Comparison of ENCODE assay signal across 8 mouse cellular contexts in the genomic region with DNA sequence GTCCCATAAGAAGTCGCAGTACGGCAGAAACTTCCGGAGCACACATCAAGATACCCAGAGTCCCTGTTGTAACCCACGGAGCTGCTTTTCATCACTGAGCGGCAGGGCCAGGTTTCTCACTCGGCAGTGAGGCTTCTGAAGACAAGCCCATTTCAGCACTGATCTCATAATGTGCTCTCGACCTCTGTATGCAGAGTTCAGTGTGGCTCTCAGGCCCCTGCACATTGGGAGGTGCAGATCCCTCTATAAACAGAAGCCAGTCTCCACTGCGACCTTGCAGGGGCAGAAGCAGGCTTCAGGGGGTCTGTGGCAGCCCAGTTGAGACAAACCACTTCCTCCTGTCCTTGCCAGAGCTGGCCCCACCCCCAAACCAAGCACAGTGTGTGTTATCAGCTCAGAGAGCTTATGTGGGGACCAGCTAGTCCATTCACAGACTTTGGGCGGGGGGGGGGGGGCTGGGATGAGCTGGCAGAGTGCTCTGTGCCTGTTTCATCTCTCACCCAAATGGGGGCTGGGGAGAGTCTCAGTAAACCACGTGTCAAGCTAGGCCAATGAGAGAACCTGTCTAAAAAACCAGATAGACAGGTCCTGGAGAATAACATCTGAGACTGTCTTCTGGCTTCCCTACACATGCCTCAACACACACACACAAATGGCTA. TPM values are rescaled to one million over a fixed set of nuclear protein-coding genes. Genes with fewer than 3 reads are reported as not detected.
DNase-seq lines count a peak whose midpoint lies in the region; ATAC-seq and TF ChIP-seq lines count a peak whose summit lies in the region.

No protein-coding gene starts in this region.

- WGBS in cerebellum, adult 2 months: 52% methylated on average over 10 of the region's 10 CpGs
- WGBS in small intestine, adult 2 months: 10% methylated on average over 10 of the region's 10 CpGs

- TF ChIP-seq POLR2A in cerebellum, adult 2 months (IDR thresholded peaks at IDR 0.05; ENCODE audit: borderline replicate concordance, insufficient read depth, low read length): no peak
- TF ChIP-seq POLR2A in small intestine, adult 2 months (IDR thresholded peaks at IDR 0.05; ENCODE audit: low read depth, low read length): no peak

- DNase-seq in cerebellum, adult 2 months: no peak
- peak; percentile 59 for DNase-seq in testis, postnatal 10 days (ENCODE audit: low spot score)
- no peak for DNase-seq in testis, postnatal 14 days (ENCODE audit: low spot score)
- peak; percentile 42 to 56 for DNase-seq in heart, postnatal 10 days
- DNase-seq in lung, adult 18-20 months: peak; percentile 54 to 60
- no peak for DNase-seq in frontal cortex, postnatal 36 days (ENCODE audit: low spot score in 2 of 2)

- H3K36me3 ChIP-seq in small intestine, adult 2 months (ENCODE audit: control insufficient read depth, insufficient read depth, low read length): no peaks in the 10 kb centered on the region

- H3K27ac ChIP-seq in cerebellum, adult 2 months (ENCODE audit: insufficient read depth, low read length): peak overlapping the region; percentile 30; the same call in 1 of the 2 replicates
- H3K27ac ChIP-seq in small intestine, adult 2 months (ENCODE audit: insufficient read depth, low read depth, low read length): peak overlapping the region; percentile 64

- ATAC-seq in cerebellum, adult (ENCODE audit: insufficient number of reproducible peaks, low FRiP score, low TSS enrichment): no peak

- no peak overlapping the region for H3K4me3 ChIP-seq in cerebellum, adult 2 months (replicated peaks; ENCODE audit: insufficient read depth, low read depth, low read length)
- H3K4me3 ChIP-seq in small intestine, adult 2 months (ENCODE audit: low read depth, low read length): peak overlapping the region; percentile 40

- intact Hi-C loops in heart, postnatal 10 days (cut with DNase I): no loop called here

- no peaks in the 10 kb centered on the region for H3K27me3 ChIP-seq in cerebellum, adult 2 months (ENCODE audit: control insufficient read depth, insufficient read depth, low read length)
- no peaks in the 10 kb centered on the region for H3K27me3 ChIP-seq in small intestine, adult 2 months (ENCODE audit: control insufficient read depth, insufficient read depth, low read length)

- no peak for TF ChIP-seq CTCF in cerebellum, adult 2 months (IDR thresholded peaks at IDR 0.05; ENCODE audit: borderline replicate concordance, insufficient read depth, low read depth, low read length)
- TF ChIP-seq CTCF in small intestine, adult 2 months (IDR thresholded peaks at IDR 0.05; ENCODE audit: extremely low read depth, insufficient read length, insufficient replicate concordance, low read depth, low read length): no peak

- no peaks in the 10 kb centered on the region for H3K4me1 ChIP-seq in cerebellum, adult 2 months (ENCODE audit: control insufficient read depth, insufficient read depth, low read length)
- H3K4me1 ChIP-seq in small intestine, adult 2 months (ENCODE audit: control insufficient read depth, insufficient read depth, insufficient read length, low read length): peaks cover 7% of the 10 kb centered on the region; the same call in 1 of the 2 replicates

RNA-seq across cellular contexts. Expression of a gene that starts 12.7 kb away (rescaled TPM):
- polyA plus RNA-seq in cerebellum, adult 2 months (2012; rRNA removed): 13.7 and 13.8 TPM in 2 replicates
- total RNA-seq in heart, postnatal 10 days (2021): under 1 TPM; 0.50 to 0.57 TPM
- polyA plus RNA-seq in small intestine, adult 2 months (2012; rRNA removed): 1.4 and 2.2 TPM in 2 replicates

RNA-seq across cellular contexts. Expression of a gene that starts 33.9 kb away (rescaled TPM):
- 50.6 and 50.7 TPM in 2 replicates for polyA plus RNA-seq in cerebellum, adult 2 months (2012; rRNA removed)
- 10 to 100 TPM; 74.6 to 83.6 TPM for total RNA-seq in heart, postnatal 10 days (2021)
- polyA plus RNA-seq in small intestine, adult 2 months (2012; rRNA removed): 7.9 and 10.0 TPM in 2 replicates

RNA-seq across cellular contexts. Expression of a gene that starts 58.9 kb away (rescaled TPM):
- 1.1 and 1.2 TPM in 2 replicates for polyA plus RNA-seq in cerebellum, adult 2 months (2012; rRNA removed)
- total RNA-seq in heart, postnatal 10 days (2021): 1 to 10 TPM in 1 of 2 experiments, under 1 TPM in 1; 0.62 to 1.1 TPM
- polyA plus RNA-seq in small intestine, adult 2 months (2012; rRNA removed): 3.2 and 5.1 TPM in 2 replicates

Comparison
In these comparisons a context has a peak if more than half of its experiments do, and no peak if none do; other contexts are left out.
1. DNase-seq: peak in testis, postnatal 10 days (single experiment), heart, postnatal 10 days (2 of 2) and lung, adult 18-20 months (2 of 2); none in cerebellum, adult 2 months (0 of 2), testis, postnatal 14 days (single experiment) and frontal cortex, postnatal 36 days (0 of 2).